Mouse (Mus musculus) layer of hippocampus, adult 18-20 months (tissue): ENCODE measurements around the gene Fam192a. TPM values are rescaled to one million over a fixed set of nuclear protein-coding genes. Genes with fewer than 3 reads are reported as not detected.

ENCODE experiments used
- DNase-seq, 2 experiments: peaks; one replicate each; pipeline ENCODE4 v3.0.0; 2022; ENCODE audit warnings: low spot score in 2 of 2
- total RNA-seq, 2 experiments: library from RNA; stranded (reverse); gene quantifications; 2 replicates each; pipeline ENCODE4 v1.2.3; 2021

Gene Fam192a
- total RNA-seq, 2 experiments from 2014 or later, result 37.7 to 46.2 TPM

DNA sequence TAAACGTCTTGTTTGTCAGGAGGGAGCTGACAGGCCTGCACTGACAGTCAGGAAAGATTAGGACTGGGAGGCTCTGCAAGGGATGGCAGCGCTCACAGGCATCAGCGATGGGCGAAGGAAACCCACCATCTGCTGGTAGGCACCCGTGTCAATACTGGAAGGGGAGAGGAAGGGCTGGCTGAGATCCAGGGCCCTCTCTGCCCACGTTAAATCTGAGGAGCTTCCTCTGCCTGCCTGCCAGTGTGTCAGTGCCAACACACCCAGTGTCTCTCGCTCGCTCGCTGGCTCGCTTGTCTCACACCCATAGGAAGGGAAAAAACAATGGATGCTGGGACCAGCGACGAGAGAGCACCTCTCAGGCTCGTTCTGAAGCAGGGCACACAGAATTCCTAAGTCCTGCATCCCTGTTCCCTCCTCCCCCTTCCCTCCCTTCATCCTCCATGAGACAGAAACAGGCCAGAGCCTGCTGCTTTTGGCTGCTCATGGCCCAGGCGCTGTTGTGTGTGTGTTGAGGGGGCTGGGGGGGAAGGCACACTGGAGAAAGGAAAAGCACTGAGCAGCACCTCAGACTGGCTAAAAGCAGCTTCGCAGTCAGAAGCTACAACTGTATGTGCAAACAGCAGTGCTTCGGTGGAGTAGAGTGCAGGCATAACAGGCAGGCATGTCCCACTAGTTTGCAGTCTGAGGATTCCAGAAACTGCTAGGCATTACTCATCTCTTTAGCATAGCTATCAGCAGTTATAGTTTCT lies 27.5 kb downstream of the Fam192a start:
- DNase-seq, result peak; percentile 88 to 93

DNA sequence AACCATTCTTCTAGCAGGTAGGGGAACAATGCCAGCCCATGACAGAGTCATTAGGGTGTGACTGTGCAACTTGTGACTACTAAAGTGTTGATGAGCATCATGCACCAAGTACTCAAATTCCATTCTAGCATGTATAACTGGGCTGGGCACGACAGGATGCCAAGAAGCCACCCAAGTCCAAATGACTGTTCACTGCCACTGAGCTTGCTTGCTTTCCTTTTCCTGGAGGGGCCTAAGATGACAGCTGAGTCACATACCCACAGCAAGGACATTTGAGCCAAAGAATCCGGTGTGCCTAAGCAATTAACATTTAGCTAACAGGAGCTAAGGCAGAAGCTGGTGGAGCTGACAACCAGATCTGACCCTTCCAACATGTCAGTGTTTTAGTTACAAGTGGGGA lies 29.9 kb downstream of the Fam192a start:
- no peak for DNase-seq

DNA sequence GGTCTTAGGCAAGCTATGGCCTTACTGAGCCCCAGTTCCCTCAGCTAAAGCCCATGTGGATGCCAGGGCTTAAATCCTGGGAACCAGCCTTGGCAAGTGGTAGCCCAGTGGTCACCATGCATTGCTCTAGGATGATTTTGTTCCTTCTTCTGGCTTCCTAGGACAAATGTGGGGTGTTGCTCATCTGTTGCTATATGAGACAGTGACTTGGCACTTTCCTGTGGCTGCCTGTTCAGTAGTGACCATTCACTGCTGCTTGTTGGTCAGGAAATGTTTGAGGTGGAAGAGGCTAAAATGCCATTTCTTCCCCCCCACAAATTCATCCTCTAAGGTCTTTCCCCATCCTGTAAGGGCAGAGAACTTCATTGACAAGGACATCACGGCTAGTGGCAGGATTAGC lies 32.4 kb downstream of the Fam192a start:
- no peak for DNase-seq

DNA sequence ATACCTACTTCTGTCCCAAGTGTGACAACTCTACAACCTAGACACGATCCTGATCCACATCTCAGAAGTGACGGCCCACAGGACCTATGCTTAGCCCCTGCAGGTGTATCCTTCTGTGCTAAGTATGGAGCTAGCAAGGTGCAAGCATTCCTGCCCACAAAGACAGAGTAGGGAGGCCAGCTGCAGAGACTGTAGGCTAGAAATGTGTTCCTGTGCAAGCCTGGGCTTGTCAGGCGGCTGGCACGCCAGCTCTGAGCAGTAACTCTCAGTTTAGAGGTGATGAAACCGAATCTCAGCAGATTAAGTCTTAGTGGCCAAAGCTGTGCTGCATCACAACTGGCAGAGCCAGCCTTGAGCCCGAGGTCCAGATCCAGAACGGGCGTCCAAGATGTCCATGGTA lies 33.7 kb downstream of the Fam192a start:
- DNase-seq, result no peak

DNA sequence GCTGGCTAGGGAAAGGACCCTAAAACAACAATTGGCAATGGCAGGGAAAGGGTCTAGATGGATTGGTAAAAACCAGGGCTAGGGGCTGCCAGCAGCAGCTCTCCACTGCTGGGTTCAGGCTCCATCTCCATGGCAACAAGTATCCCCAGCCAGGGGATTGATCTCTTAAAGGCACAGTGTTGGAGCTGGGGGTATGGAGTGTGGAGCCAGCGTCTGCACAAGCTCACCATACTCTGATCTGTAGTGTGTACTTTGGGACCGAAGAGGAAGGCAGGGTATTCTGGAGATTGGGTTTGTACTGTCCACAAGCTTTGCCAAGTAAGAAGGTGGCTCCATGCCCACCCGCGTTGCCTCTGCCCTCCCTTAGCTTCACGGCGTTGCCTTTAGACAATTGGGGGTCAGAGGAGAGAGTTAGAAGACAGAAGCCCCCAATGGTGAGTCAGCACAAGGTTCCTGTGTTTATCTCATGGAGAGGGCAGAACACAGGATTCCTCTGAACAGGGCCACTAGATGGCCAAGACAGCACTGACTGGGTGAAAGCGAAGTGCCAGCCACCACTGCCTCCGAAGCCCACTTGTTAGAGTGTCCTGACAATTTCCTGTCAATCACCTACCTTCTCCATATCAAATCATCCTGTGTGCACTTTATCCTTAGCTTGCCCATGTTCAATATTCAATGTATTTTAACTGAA lies 34.5 kb downstream of the Fam192a start:
- no peak for DNase-seq

DNA sequence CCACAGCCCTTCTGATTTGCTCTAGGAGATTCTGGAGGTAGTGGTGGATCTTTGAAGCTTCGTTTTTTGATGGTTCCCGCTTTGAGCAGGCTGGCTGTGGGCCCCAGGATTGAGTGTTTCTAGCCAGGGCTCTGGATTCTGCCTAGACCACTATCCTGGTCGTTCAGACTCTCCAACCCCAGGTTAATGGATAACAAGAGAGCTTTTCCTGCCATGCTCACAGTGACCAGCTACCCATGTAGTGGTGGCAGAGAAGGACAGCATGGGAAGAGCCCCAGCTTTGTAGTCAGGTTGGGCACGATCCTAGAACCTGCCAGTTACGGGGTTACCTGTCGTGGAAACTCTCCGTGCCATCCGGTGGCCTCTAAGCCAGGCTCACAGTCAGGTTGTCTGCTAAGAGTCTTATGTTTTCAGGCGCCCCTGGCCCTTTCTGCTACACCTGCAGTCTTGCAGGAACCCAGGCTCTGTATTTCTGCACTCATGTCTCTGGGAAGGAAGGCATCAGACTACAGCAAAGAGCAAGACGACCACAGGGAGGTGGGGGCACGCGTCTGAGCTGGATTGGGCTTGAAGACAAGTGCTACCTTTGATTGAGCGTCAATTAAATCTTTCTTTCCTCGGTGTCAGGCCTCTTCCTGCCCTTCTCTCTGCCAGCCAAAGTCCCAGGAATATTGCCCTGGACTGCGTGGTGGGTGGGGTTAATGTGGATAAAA lies 35.2 kb downstream of the Fam192a start:
- no peak for DNase-seq

DNA sequence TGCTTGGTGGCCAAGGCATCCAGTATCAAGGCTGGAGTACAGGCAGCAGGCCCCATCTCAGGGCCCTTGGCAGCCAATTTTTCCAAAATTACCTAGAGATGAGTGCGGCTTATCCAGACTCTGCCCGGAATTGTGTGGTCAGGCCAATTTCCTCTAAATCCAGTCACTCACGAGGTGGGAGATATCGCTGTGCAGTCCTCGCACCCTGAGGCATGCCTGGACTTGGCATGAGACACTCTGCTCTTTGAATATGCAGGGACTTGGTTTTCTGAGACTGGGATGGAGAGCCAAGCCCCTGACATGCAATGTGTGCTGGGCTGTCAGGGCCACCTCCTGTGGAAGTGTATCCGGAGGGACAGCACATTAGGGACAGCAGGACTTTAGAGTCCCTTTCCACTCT lies 35.8 kb downstream of the Fam192a start:
- DNase-seq, result no peak

DNA sequence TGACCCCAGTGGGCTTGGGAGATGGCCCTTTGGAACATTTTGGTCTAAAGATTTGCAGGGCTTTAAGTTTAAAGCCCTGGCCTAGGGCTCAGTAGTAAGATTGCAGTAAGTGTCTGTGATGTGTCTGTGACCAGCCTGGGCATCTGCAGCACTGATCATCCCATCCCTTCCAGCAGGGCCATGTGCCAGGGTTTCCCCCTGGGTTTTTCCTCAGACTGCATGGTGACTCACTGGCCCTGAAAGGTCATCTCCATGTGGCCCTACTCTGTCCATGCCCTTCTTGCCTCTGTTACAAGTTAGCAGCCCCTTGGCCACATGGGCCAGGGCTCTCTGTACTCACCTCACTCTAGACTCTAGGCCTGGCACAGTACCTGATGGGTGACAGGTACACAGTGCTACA lies 37.4 kb downstream of the Fam192a start:
- DNase-seq, result no peak

DNA sequence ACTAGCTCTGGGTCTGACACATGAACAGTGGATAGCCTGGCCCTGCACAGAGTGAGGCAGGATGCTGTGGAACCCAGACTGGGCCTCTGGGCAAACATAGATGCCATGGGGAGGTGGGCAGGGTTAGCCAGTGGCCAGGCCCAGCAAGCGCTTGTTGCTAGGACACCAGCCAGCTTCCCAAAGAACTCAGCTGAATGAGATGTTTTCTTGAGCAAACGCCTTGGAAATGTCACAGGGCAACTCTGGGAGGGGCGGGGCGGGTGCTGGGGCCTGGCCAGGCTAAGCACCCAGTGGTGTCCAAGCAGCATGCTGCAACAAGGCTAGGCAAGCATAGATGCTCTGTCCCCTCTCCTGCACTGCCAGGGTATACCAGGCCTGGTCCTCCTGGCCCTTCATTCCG lies 40.5 kb downstream of the Fam192a start:
- peak in 1 of 2 experiments; percentile 45 for DNase-seq

DNA sequence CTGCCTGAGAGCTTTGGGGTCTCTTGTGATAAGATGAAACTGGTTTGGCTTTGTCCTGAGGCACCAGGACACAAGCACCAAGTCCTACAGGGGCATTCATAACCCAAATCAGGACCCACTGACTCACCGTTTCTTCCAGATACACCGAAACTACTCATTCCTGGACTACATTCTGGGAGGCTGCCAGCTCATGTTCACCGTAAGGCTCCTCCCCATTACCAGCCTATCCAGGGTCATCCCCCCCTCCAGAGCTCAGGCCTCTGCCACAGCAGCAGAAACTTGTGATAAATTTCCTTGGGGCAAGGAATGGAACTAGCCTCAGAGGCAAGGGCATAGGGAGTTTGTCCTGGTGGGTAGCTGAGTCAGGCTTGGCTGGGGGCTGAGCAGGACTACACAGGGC lies 44.5 kb downstream of the Fam192a start:
- DNase-seq, result no peak

DNA sequence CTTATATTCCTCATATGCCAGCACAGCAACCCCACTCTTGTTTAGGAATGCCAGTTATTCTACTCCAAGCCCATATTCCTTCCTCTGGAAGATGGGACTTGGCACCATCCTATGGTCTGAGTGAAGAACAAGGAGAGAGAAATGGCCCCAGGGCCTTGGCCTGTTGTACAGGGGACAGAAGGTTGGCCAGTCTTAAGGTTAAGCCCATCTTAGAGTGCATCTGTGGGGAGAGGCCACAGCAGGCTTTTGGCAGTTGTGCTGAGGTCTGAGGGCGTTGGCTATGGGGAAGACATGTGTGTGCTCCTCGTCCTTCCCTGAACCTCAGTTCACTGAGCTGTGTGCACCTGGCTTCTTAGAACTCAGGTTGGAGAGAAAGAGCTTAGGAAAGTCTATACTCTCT lies 49.1 kb downstream of the Fam192a start:
- DNase-seq, result no peak

DNA sequence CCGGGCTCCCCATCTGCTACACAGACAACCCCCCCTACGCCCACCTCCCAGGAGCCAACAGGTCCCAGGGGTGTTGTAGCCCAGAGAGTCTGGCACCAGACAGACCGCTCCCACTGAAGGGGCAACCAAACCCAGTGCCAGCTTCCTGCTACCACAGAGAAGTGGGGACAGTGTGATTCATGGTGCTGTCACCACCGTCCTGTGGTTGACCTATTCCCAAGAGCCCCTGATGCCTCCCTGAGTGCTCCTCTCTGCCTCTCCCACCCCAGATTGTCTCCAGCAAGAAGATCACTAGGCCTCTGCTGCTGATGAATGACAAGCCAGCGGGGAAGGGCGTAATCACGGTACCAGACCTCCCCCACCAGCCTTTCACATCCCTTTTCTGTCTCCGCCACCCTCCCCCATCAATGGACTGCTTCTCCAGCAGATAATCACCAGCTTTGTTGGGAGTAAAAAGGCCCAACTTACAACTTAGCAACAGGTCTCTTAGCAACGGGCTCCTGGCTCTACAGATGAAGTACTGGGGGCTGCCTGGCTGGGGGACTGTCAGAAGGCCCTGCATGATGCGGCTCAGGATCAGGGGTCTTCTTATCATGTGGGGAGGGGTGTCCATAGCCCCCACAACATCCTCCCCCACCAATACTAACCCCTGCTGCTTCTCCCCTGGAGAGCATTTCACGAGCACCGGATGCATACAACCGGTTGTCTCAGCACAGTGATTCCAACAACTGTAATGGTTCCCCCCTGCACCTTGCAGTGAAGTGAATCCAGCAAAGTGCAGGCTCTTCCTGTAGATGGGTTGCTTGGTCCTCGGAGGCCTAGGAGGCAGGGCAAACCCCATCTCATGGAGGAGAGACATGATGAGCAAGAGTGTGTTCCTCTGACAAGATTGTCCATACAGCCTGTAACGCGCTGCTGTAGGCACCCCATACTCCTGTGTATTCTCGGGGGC lies 50.0 kb downstream of the Fam192a start:
- DNase-seq, result peak; percentile 70 to 82

DNA sequence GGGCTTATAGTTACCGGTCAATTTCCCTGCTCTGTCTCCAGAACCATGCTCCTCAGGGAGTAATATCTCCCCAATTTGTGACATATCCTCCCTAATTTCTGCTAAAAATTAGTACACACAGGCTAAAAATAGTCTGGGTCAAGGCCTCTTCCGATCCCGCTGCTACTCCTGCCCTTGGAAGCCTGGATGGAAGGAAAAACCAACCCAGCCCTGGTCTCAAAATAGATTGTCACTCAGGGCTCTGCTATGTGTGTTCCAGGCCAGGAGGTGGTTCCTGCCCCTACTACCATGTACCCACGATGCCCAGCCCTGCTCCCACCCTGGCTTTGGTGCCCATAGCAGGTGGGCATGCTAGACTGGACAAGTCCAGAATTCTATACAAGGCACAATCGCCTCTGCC lies 51.8 kb downstream of the Fam192a start:
- DNase-seq, result no peak

DNA sequence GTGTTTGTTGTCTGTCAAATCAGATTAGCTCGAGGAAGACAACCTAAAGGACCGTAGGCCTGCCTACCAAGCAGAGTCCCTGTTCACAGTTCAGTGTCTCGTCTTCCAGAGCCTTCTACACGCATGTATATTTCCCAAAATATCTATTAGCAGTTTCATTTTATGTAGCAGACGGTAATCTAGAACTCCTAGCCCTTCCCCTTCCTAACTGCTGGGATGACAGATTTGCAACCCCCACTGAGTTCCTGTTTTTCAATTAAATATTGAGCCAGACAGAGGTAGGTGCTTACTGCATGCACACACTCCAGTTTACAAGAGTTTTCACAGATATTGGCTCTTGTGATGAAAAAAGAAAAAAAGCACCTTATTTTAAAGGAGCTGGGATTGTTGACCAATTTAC lies 52.3 kb downstream of the Fam192a start:
- DNase-seq, result no peak

DNA sequence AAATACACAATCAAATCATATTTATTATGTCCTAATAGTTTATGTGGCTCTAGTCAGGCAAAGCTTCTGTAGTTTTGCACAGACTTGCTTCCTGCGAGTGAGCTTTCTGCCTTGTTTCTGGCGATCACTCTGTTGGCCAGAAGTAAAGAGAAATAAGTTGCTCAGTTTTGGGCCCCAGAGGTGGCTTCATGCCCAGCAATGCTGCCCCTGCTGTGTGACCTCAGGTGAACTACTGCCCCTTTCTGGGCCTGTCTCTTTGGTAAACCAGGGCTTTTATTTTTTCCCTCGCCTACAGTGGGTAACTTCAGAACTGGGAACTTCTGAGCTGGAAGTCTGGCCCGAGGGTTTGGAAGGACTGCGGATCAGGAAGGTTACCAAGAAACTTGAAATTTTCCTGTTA lies 52.8 kb downstream of the Fam192a start:
- DNase-seq, result no peak

DNA sequence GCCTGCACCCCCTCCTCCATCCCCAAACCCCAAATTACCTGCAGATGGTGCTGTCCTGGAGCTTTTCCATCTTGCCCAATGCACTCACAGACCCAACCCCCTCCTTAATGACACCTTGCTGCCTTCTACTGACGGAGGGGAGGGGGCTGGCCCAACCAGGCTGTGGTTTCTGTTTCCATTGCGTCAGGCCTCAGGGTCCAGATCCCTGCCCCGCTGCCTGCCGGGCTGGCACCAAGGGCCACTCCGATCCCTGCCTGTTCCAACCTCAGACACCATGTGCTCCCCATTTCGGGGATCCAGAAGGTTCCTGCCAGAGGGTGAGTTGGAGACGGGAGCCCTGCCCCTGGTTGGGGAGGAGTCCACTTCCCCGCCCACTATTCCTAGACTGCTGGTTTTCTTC lies 57.8 kb downstream of the Fam192a start:
- no peak for DNase-seq

DNA sequence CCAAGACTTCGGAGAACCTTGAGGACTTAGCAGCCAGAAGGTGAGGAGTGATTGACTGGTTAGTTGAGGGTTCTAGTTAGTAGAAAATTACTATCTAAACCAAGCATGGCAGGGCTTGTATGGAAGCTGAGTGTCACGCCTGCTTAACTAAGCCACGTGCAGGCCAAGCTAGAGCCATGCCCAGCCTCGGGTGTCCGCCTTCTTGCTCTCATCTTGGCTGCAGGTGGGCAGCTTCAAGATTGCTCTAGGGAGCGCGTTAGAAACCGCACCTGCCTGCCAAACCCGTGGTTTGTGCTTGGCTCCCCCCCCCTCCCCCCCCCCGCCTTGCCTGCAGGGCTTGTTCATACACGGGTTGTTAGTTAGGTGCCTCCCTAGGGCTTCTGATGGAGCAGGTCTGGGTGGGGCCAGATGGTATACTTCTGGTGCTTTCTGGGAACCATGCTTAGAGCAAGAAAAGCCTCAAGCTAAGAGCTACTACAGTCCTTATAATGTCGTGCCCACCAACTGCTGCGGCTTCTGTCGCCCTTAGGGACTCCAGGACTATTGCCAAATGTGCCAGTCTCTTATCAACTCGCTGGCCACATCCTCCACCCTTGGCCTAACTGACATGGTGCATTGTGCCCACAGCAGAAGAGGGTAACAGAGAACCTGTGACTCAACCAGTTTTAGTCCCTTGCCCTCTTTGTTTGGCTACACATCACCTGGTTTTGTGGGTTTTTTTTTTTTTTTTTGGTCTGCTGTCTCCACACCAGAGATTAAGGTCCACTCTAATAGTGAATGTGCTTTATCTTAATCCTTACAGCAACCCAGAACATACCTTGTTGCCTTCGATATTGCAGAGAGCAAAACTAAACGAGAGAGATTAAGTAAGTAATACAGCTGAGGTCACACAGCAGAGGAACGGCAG lies 60.7 kb downstream of the Fam192a start:
- no peak for DNase-seq

DNA sequence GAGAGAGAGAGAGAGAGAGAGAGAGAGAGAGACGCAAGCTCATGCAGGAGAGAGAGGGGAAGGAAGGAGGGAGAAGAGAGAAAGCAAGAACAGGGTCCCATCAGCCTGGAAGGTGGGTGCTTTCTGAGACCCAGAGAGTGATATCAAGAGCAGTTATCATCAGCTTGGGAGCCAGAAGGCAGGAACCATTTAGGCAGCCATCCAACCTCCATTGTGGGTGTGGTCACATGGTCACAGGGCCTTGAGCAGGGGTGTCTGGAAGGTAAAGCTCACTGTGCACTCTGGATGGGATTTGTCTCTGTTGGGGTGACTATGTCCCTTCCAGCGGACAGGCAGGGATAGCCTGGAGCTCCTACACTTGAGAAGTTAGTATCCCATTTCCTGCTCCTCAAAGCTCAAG lies 61.8 kb downstream of the Fam192a start:
- DNase-seq, result no peak

DNA sequence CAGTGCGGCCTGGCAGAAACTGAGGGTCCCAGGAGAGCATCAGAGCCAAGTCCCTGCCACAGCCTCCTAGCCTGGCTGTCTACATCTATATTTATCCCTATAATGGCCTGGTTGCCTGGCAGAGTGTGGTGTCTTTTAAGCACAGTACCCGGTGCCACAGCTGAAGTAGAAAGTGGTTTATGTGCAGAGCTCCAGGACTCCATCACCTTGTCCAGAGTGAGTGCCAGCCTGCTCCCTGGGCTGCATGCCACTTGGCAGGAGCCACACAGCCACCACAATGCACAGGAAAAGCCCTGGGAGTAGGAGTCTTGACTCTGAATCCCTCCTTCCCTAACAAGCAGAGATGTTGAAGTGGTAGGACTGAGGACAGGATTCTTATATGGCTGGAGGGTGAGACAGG lies 64.3 kb downstream of the Fam192a start:
- DNase-seq, result no peak

DNA sequence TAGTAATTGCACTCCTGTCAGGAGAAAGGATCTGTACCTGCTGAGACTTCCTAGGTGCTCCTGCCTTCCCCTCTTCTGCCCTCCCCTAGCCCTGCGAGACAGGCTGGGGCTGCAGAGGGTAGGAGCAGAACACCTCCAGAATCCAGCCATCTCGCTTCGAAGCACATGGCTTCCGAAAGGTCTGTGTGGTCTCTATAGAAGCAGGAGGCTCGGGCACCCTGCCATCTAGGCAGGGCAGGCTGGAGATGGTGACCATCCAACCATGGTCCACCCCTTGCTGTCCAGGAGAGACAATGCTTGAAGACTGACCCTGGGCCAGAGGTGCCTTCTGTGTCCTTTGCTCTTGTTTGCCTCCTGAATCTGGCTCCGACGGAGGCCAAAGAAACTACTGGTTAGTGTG lies 66.2 kb downstream of the Fam192a start:
- DNase-seq, result no peak
